Mouse (Mus musculus) liver, embryonic 15.5 days (tissue): ENCODE results near the gene Gm21969. TPM values are rescaled to one million over a fixed set of nuclear protein-coding genes. Genes with fewer than 3 reads are reported as not detected.

Source experiments
- ATAC-seq: fragments of 200-750 bp; cut with Nextera tagmentation; 2 replicates; pipeline ENCODE4 v1.8.0; 2017; ENCODE audit warnings: moderate number of reproducible peaks, mild to moderate bottlenecking, moderate library complexity; ENCODE audit not compliant: insufficient read depth
- H3K27ac ChIP-seq: fragments of 300-500 bp; sonication (generic); replicated peaks from 2 replicates; pipeline ENCODE4 v1.5.1; 2015; ENCODE audit warnings: mild to moderate bottlenecking, inconsistent platforms
- H3K27me3 ChIP-seq: fragments of 300-500 bp; sonication (generic); 2 replicates; pipeline ENCODE4 v1.6.1; 2015; ENCODE audit warnings: mild to moderate bottlenecking, inconsistent platforms
- H3K36me3 ChIP-seq: fragments of 300-500 bp; sonication (generic); replicated peaks from 2 replicates; pipeline ENCODE4 v1.6.1; 2015; ENCODE audit warnings: moderate library complexity, mild to moderate bottlenecking, inconsistent platforms
- H3K4me1 ChIP-seq: fragments of 300-500 bp; sonication (generic); replicated peaks from 2 replicates; pipeline ENCODE4 v1.6.1; 2015; ENCODE audit warnings: inconsistent platforms
- H3K4me2 ChIP-seq: fragments of 300-500 bp; sonication (generic); 2 replicates; pipeline ENCODE4 v1.6.1; 2015; ENCODE audit warnings: moderate library complexity, mild to moderate bottlenecking, inconsistent platforms
- H3K4me3 ChIP-seq: fragments of 300-500 bp; sonication (generic); replicated peaks from 2 replicates; pipeline ENCODE4 v1.5.1; 2015; ENCODE audit warnings: mild to moderate bottlenecking, inconsistent platforms
- H3K9ac ChIP-seq: fragments of 300-500 bp; sonication (generic); 2 replicates; pipeline ENCODE4 v1.6.1; 2015; ENCODE audit warnings: moderate library complexity, mild to moderate bottlenecking, inconsistent platforms
- H3K9me3 ChIP-seq: fragments of 300-500 bp; sonication (generic); replicated peaks from 2 replicates; pipeline ENCODE4 v1.6.1; 2016; ENCODE audit warnings: inconsistent platforms
- WGBS: fragments of 180-500 bp; shearing (Covaris S2); methylation state at CpG from one replicate; pipeline ENCODE4 v1.1.7; 2015; ENCODE audit warnings: mixed read lengths; ENCODE audit not compliant: insufficient replicate concordance; 5-methylcytosine and 5-hydroxymethylcytosine counted together
- polyA plus RNA-seq: library from polyadenylated mRNA; unstranded; fragments of >200 nt; fragmentation: Nextera tagmentation; extraction: Ambion mirVana; gene quantifications from 2 replicates; pipeline ENCODE4 v1.2.1, GENCODE M21; 2015

The Gm21969 gene
- polyA plus RNA-seq, 1 experiment from 2014 or later = not detected

DNA sequence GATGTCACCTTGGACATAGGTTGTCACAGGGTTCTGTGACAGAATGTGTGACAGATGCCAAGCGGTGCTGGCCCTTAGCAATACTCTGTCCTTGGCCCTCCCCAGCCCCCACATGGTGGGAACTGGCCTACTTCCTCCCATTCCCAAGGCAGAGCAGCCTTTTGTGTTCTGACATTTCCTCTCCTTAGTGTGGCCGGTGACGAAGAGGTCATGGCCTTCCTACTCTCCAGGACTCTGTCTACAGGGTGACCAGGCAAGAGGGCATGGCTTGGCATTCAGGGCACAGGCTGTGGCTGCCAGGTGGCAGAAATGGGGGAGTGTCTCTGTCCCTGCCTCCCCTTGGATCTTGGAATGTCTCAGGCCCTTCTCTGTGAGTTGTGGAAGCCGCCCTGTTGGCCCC lies 15.6 kb upstream of the Gm21969 start:
- Histone ChIP-seq H3K4me1 (peaks cover 37% of the 10 kb centered on the region), H3K27ac (no peak overlapping the region), H3K4me2 (no peak overlapping the region), H3K9ac (no peak overlapping the region), H3K36me3 (no peaks in the 10 kb centered on the region), H3K27me3 (no peaks in the 10 kb centered on the region), H3K4me3 (no peak overlapping the region), H3K9me3 (no peaks in the 10 kb centered on the region)
- ATAC-seq = no peak
- 61% methylated on average over 4 of the region's 4 CpGs for WGBS

DNA sequence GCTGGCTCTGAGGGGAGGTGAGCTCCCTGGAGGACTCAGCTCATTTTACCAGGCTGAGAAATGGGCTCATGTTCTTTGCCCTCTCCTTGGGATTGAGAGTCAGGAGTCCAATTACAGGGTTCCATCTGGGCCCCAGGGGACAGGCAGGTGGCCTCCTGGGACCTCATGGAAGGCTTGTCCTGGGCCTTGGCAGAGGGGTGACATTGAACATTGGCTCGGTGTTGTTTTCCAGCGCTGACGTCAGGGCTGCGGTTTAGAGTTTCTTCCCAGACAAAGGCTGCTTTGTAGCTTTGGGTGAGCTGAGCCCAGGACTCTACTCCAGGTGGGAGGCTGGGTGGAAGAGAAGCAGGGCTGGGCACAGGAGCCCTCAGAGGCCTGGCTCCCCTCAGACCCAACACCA lies 15.2 kb upstream of the Gm21969 start:
- Histone ChIP-seq H3K4me2 (no peak overlapping the region), H3K9me3 (no peaks in the 10 kb centered on the region), H3K36me3 (no peaks in the 10 kb centered on the region), H3K27me3 (no peaks in the 10 kb centered on the region), H3K4me1 (peaks cover 33% of the 10 kb centered on the region), H3K9ac (no peak overlapping the region), H3K4me3 (no peak overlapping the region), H3K27ac (no peak overlapping the region)
- no peak for ATAC-seq
- WGBS = 87% methylated on average over 4 of the region's 4 CpGs

DNA sequence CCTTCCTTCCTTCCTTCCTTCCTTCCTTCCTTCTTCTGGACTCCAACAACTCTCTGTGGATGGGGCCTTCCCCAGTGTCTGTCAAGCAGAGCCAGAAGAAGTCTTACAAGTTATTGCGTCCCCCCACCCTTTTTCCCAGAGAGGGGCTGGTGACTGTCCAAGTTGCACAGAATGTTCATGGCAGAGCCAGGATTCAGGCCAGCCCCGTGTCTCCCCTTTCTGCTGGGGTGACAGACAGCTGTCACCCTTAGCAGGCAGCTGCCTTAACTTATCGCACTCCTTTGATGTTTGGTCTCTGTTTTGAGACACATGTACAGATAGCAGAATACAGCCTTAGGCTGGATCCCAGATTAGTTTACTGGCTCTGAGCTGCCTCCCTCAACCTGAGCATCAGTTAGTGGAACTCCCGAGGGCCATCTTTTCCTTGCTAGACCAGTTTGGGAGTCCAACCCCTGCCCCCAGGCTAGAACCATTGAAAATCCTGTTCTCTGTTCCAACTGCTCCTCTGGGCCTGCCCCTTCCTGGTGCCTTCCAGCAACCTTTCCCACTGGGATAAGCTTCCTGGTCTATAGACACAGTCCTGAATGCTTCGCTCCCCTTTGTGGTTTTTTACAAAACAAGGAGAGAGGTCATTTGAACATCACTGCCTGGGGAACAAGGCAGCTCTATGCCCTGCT lies 13.5 kb upstream of the Gm21969 start:
- H3K36me3 ChIP-seq = no peaks in the 10 kb centered on the region
- no peak overlapping the region for H3K4me3 ChIP-seq
- ATAC-seq = no peak
- H3K27ac ChIP-seq = no peak overlapping the region
- H3K4me2 ChIP-seq = no peak overlapping the region
- H3K9me3 ChIP-seq = no peaks in the 10 kb centered on the region
- whole genome bisulfite sequencing = 59% methylated on average over 5 of the region's 5 CpGs
- H3K4me1 ChIP-seq = peaks cover 26% of the 10 kb centered on the region
- H3K27me3 ChIP-seq = no peaks in the 10 kb centered on the region
- H3K9ac ChIP-seq = no peak overlapping the region

DNA sequence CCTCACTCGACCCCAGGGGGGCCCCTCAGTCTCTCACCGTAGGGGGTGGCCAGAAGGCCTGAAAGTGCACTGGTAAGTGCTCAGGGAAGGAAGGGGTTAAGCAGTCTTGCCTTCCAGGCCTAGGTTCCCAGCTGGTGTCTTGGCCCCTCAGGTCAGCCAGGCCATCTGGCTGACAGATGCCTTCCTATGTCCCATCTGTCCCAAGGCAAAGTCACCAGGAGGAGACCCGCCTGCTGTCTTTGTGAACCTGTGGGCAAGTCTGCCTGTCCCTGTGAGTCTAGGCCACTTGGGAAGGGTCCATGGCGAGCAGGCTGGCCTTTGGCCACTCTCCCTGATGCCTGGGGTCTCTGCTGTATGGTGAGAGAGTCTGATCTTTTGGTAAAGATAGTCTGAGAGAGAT lies 12.5 kb upstream of the Gm21969 start:
- no peak overlapping the region for H3K27ac ChIP-seq
- H3K27me3 ChIP-seq = no peaks in the 10 kb centered on the region
- no peak overlapping the region for H3K4me3 ChIP-seq
- H3K9ac ChIP-seq = no peak overlapping the region
- ATAC-seq = no peak
- WGBS = 54% methylated on average over 4 of the region's 4 CpGs
- H3K4me1 ChIP-seq = peaks cover 19% of the 10 kb centered on the region
- H3K36me3 ChIP-seq = no peaks in the 10 kb centered on the region
- no peak overlapping the region for H3K4me2 ChIP-seq
- no peaks in the 10 kb centered on the region for H3K9me3 ChIP-seq

DNA sequence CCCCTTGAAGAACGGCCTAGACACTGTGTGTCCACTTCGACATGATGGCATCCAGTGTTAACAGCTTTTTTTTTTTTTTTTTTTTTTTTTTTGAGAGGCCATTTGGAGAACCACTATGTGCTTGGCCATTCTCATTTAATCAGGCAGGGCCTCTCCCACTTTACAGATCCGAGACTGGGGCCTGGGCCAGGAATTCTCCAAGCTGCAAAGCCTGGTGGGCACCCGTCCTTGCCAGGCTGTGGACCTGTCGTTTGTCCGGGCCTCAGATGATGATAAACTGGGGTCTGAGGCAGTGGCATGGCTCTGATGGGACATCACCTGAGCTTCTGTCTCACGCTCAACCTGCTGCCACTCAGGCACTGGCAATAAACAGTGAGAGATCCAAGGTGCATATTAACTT lies 10.1 kb upstream of the Gm21969 start:
- no peaks in the 10 kb centered on the region for H3K36me3 ChIP-seq
- no peak for ATAC-seq
- WGBS = 59% methylated on average over 7 of the region's 7 CpGs
- no peak overlapping the region for H3K9ac ChIP-seq
- H3K27ac ChIP-seq = no peak overlapping the region
- no peaks in the 10 kb centered on the region; the same call in 1 of the 2 replicates for H3K27me3 ChIP-seq
- no peak overlapping the region for H3K4me3 ChIP-seq
- no peaks in the 10 kb centered on the region for H3K9me3 ChIP-seq
- H3K4me2 ChIP-seq = no peak overlapping the region
- peaks cover 19% of the 10 kb centered on the region for H3K4me1 ChIP-seq

DNA sequence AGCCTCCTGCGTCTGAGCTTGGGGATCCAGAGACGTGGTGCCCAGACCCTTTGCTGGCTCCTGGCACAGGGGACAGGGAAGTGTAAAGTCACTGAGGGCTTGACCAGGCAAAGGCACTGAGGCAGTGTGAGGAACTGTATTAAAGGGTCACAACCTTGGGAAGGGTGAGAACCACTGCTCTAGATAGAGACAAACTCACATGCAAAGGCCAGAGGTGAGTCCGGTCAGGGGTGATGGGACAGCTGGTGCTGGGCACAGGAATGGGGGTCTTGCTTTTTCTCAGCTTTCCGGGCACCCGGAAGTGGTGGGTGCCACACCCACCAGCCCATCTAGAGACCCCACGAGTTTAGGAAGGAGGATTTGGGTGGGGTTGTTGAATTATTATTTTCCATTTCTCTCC lies 9.6 kb upstream of the Gm21969 start:
- WGBS = 65% methylated on average over 6 of the region's 6 CpGs
- Histone ChIP-seq H3K36me3 (no peaks in the 10 kb centered on the region), H3K4me1 (peaks cover 24% of the 10 kb centered on the region)

DNA sequence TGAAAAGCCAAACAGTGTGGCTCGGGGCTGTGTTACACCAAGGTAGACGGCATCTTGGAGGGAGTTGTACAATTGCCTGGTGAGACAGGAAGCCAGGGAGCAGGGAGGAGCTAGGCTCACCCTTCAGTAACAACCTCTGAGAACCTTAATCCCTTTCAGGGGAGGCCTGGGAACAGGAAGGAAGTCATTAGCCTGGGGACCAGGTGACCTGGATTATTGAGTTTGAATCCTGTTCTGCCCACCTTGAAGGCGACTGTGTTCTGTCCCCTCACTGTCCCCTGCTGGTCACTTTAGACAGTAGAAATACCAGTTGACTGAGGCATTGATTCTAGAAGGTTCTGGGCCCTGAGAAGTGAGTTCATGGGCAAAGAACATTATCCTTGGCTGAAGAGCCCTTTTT lies 8.9 kb upstream of the Gm21969 start:
- H3K4me1 ChIP-seq = peaks cover 31% of the 10 kb centered on the region

More for the DNA sequence above, 9.6 kb upstream of the Gm21969 start:
- H3K4me3 ChIP-seq = no peak overlapping the region
- no peak overlapping the region for H3K4me2 ChIP-seq
- no peak overlapping the region for H3K9ac ChIP-seq
- no peaks in the 10 kb centered on the region for H3K9me3 ChIP-seq
- no peaks in the 10 kb centered on the region; the same call in 1 of the 2 replicates for H3K27me3 ChIP-seq
- H3K27ac ChIP-seq = no peak overlapping the region
- no peak for ATAC-seq

DNA sequence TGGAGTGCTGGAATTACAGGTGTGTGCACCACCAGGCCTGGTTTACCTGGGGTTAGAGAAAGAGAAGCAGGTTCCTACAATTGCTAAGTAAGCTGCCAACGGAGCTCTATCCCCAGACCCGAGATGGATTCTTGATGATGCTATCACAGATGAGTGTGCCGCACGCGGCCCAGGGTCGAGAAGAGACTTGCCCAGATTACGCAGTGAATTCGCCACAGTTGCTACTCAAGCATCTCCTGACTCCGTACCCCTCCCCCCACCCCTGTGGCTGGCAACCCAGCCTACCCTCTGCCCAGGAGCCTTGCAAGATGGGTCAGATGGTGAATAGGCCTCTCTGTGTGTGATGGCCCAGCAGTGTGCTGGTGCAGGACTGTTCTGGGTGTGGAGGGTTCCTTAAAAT lies 6.3 kb upstream of the Gm21969 start:
- Histone ChIP-seq H3K4me1 (peaks cover 49% of the 10 kb centered on the region), H3K36me3 (no peaks in the 10 kb centered on the region), H3K27ac (no peak overlapping the region), H3K27me3 (no peaks in the 10 kb centered on the region; the same call in 1 of the 2 replicates), H3K9me3 (no peaks in the 10 kb centered on the region), H3K4me2 (no peak overlapping the region), H3K4me3 (no peak overlapping the region), H3K9ac (no peak overlapping the region)
- ATAC-seq = no peak
- WGBS = 39% methylated on average over 9 of the region's 9 CpGs

More for the DNA sequence above, 8.9 kb upstream of the Gm21969 start:
- H3K9ac ChIP-seq = no peak overlapping the region
- H3K4me3 ChIP-seq = no peak overlapping the region
- no peaks in the 10 kb centered on the region; the same call in 1 of the 2 replicates for H3K27me3 ChIP-seq
- no peaks in the 10 kb centered on the region for H3K36me3 ChIP-seq
- H3K4me2 ChIP-seq = no peak overlapping the region
- no peak overlapping the region for H3K27ac ChIP-seq
- H3K9me3 ChIP-seq = no peaks in the 10 kb centered on the region
- ATAC-seq = no peak
- WGBS = 32% methylated on average over 3 of the region's 3 CpGs

DNA sequence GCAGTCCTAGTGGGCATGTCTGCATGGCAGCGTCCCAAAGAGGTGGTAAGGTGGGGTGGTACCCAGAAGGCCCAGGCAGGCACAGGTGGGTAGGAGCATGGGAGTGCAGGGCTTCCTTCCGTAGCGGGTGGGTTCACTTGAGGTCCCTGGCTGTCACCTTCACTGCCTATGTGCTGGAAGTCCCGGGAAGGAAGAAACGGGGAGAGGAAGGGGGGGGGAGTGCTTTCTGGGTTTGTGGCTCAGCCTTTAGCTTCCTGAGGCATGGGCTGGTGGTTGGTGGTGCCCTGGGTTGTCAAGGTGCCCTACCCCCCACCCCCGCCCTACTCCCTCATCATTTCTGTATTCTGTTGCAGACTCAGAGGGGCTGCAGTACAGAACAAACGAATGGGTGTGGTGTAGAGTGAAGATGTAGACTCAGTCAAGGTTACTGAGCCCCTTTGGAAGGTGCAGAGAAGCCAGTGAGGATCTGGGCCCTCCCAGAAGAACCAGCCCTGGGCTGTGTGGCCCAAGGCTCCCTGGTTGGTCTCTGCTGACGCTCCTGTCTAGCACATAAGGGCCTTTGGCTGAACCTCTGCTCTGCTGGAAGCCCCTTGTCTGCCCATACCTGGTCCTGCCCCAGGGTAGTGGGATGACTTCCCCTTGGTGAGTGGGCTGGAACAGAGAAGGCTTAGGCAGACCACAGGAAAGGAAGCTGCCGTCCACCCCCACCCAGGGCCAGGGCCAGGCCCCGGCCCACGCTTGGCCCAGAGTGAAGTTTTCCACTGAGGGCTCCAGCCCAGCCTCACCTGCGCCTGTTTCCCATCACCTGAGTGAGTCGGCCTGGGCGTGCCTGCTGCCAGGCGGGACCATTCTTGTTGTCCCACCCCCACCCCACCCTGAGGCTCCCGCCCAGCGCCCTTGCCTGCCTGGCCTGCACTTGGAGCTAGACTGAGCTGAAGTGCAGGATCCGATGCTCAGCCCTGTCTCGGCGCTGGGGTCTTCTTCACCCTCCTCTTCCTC lies 5.4 kb upstream of the Gm21969 start:
- H3K9me3 ChIP-seq = no peaks in the 10 kb centered on the region
- H3K9ac ChIP-seq = no peak overlapping the region
- H3K36me3 ChIP-seq = no peaks in the 10 kb centered on the region
- H3K4me3 ChIP-seq = no peak overlapping the region
- 29% methylated on average over 20 of the region's 20 CpGs for WGBS
- peaks cover 58% of the 10 kb centered on the region for H3K4me1 ChIP-seq
- H3K4me2 ChIP-seq = no peak overlapping the region
- H3K27ac ChIP-seq = peak overlapping the region; percentile 58
- ATAC-seq = no peak
- H3K27me3 ChIP-seq = no peaks in the 10 kb centered on the region; the same call in 1 of the 2 replicates

DNA sequence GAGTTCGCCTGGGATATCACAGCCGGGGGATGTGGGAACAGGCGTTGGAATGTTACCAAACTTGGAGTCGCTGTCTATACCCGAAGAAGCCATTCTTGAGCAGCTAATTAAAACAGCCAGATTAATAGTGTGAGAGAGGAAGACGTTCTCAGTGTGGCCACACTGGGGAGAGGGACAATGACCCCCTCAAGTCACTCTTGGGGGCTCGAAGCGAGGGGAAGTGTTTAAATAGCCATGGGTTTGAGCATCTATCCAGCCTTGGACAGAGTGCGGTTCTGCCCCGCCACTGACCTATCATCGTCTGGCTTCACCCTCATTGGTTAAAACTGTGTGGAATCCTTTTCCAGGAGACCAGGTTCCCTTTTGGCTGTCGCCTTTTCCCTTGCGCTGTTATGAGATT lies 4.6 kb upstream of the Gm21969 start:
- Histone ChIP-seq H3K9ac (no peak overlapping the region), H3K36me3 (no peaks in the 10 kb centered on the region), H3K4me2 (peak overlapping the region; percentile 47; the same call in 1 of the 2 replicates), H3K4me3 (no peak overlapping the region), H3K9me3 (no peaks in the 10 kb centered on the region), H3K27ac (peak overlapping the region; percentile 58), H3K4me1 (peaks cover 65% of the 10 kb centered on the region), H3K27me3 (no peaks in the 10 kb centered on the region; the same call in 1 of the 2 replicates)
- ATAC-seq = no peak
- 20% methylated on average over 13 of the region's 13 CpGs for WGBS

DNA sequence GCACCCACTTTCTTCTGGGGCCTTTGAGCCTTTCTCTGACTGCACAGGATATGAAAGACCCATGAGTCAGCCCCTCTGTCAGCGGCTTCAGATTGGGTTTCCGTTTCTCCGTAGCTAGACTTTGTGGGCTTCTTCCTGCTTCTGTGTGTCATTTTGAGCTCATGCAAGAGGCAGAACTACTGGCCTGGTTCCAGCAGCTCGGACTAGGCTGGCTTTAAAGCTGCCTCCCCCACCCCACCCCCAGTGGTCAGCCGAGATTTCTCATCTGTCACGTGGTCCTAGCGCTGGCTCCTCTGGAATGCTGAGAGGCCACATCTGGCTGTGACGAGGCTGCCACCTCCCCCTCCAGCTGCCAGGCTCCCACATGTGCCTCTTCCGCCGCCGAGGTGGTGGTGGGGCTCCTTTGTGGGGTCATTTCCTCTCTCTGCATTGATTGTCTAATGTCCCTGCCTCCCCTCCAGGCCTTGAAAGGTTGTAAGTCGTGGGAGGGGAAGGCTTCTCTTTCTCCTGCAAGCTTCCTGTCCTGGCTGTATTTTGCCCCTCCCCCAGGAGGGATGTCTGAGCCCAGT lies 4.0 kb upstream of the Gm21969 start:
- no peaks in the 10 kb centered on the region for H3K9me3 ChIP-seq
- H3K4me1 ChIP-seq = peaks cover 65% of the 10 kb centered on the region
- peak overlapping the region; percentile 58 for H3K27ac ChIP-seq
- H3K4me2 ChIP-seq = peak overlapping the region; percentile 47
- no peaks in the 10 kb centered on the region for H3K36me3 ChIP-seq
- H3K9ac ChIP-seq = no peak overlapping the region
- no peak overlapping the region for H3K4me3 ChIP-seq
- 2% methylated on average over 12 of the region's 12 CpGs for WGBS
- H3K27me3 ChIP-seq = no peaks in the 10 kb centered on the region; the same call in 1 of the 2 replicates
- ATAC-seq = peak; percentile 51
